Mouse (Mus musculus) erythroblast, embryonic 14.5 days (primary cell): ENCODE measurements around the gene Ap2b1.

Experiments used
- GATA1 ChIP-seq: IDR thresholded peaks from 2 replicates; pipeline ENCODE4 v1.6.1; 2012; ENCODE audit warnings: low read length, inconsistent platforms, mixed read lengths
- TAL1 ChIP-seq: IDR thresholded peaks from 3 replicates; pipeline ENCODE4 v1.6.1; 2012; ENCODE audit warnings: low read length, inconsistent platforms, mixed read lengths

GRCm38 (mm10) chr11:83439426-83440060, 140.7 kb downstream of the Ap2b1 start:
- TF ChIP-seq TAL1 (no peak), GATA1 (no peak)
